Mouse (Mus musculus) limb, embryonic 12.5 days (tissue): ENCODE data around the gene Golga7b. TPM values are rescaled to one million over a fixed set of nuclear protein-coding genes. Genes with fewer than 3 reads are reported as not detected.

Experiments
- ATAC-seq: fragments of 200-750 bp; cut with Nextera tagmentation; 2 replicates; pipeline ENCODE4 v1.8.0; 2017; ENCODE audit warnings: low read depth, moderate TSS enrichment; ENCODE audit not compliant: insufficient number of reproducible peaks, insufficient read depth, low FRiP score, low TSS enrichment
- H3K27ac ChIP-seq: fragments of 300-500 bp; sonication (generic); 2 replicates; pipeline ENCODE4 v1.5.1; 2016; ENCODE audit warnings: mild to moderate bottlenecking, moderate library complexity
- H3K27me3 ChIP-seq: fragments of 300-500 bp; sonication (generic); 2 replicates; pipeline ENCODE4 v1.6.1; 2016; ENCODE audit warnings: mild to moderate bottlenecking, moderate library complexity
- H3K36me3 ChIP-seq: fragments of 300-500 bp; sonication (generic); 2 replicates; pipeline ENCODE4 v1.6.1; 2016; ENCODE audit warnings: mild to moderate bottlenecking, moderate library complexity
- H3K4me1 ChIP-seq: fragments of 300-500 bp; sonication (generic); replicated peaks from 2 replicates; pipeline ENCODE4 v1.6.1; 2016
- H3K4me2 ChIP-seq: fragments of 300-500 bp; sonication (generic); 2 replicates; pipeline ENCODE4 v1.6.1; 2016; ENCODE audit warnings: mild to moderate bottlenecking, moderate library complexity
- H3K4me3 ChIP-seq: fragments of 300-500 bp; sonication (generic); replicated peaks from 2 replicates; pipeline ENCODE4 v1.5.1; 2016; ENCODE audit warnings: mild to moderate bottlenecking
- H3K9ac ChIP-seq: fragments of 300-500 bp; sonication (generic); replicated peaks from 2 replicates; pipeline ENCODE4 v1.6.1; 2016; ENCODE audit warnings: mild to moderate bottlenecking, moderate library complexity
- H3K9me3 ChIP-seq: fragments of 300-500 bp; sonication (generic); 2 replicates; pipeline ENCODE4 v1.6.1; 2016; ENCODE audit warnings: mild to moderate bottlenecking, moderate library complexity
- WGBS: fragments of 180-500 bp; shearing (Covaris S2); methylation state at CpG from one replicate; pipeline ENCODE4 v1.1.7; 2016; 5-methylcytosine and 5-hydroxymethylcytosine counted together
- polyA plus RNA-seq: library from polyadenylated mRNA; unstranded; fragments of >200 nt; fragmentation: Nextera tagmentation; extraction: Ambion mirVana; gene quantifications from 2 replicates; pipeline ENCODE4 v1.2.1, GENCODE M21; 2016

The Golga7b gene
- polyA plus RNA-seq, 1 experiment from 2014 or later: 0.08 TPM

GRCm38 (mm10) chr19:42217374-42217763, 30.0 kb upstream of the Golga7b start:
- no peak overlapping the region for H3K4me2 ChIP-seq
- H3K9me3 ChIP-seq: no peaks in the 10 kb centered on the region; the same call in 1 of the 2 replicates
- no peaks in the 10 kb centered on the region for H3K36me3 ChIP-seq
- no peak for ATAC-seq
- 27% methylated on average over 2 of the region's 2 CpGs for WGBS
- no peaks in the 10 kb centered on the region for H3K4me1 ChIP-seq
- peaks cover 8% of the 10 kb centered on the region; the same call in 1 of the 2 replicates for H3K27me3 ChIP-seq
- H3K9ac ChIP-seq: no peak overlapping the region
- H3K27ac ChIP-seq: no peak overlapping the region
- no peak overlapping the region for H3K4me3 ChIP-seq

- Histone ChIP-seq H3K4me1 (no peaks in the 10 kb centered on the region), H3K9ac (no peak overlapping the region), H3K4me2 (no peak overlapping the region), H3K27ac (no peak overlapping the region), H3K36me3 (no peaks in the 10 kb centered on the region), H3K4me3 (no peak overlapping the region), H3K9me3 (no peaks in the 10 kb centered on the region), H3K27me3 (peaks cover 8% of the 10 kb centered on the region)
- 80% methylated on average over 10 of the region's 10 CpGs for WGBS
- no peak for ATAC-seq
Observed at GRCm38 (mm10) chr19:42226451-42226850, 20.9 kb upstream of the Golga7b start.

- H3K9ac ChIP-seq: no peak overlapping the region
- H3K4me1 ChIP-seq: no peaks in the 10 kb centered on the region
- 81% methylated on average over 17 of the region's 17 CpGs for WGBS
- no peak overlapping the region for H3K4me2 ChIP-seq
- no peak overlapping the region for H3K4me3 ChIP-seq
- no peaks in the 10 kb centered on the region for H3K9me3 ChIP-seq
- no peak overlapping the region for H3K27ac ChIP-seq
- H3K36me3 ChIP-seq: no peaks in the 10 kb centered on the region
- peaks cover 12% of the 10 kb centered on the region for H3K27me3 ChIP-seq
- no peak for ATAC-seq
Observed at GRCm38 (mm10) chr19:42229499-42230287, 17.7 kb upstream of the Golga7b start.

- 70% methylated on average over 5 of the region's 5 CpGs for WGBS
- no peak for ATAC-seq
- no peaks in the 10 kb centered on the region for H3K36me3 ChIP-seq
- no peak overlapping the region for H3K4me3 ChIP-seq
- no peaks in the 10 kb centered on the region for H3K9me3 ChIP-seq
- H3K9ac ChIP-seq: no peak overlapping the region
- H3K27me3 ChIP-seq: peaks cover 12% of the 10 kb centered on the region
- H3K4me2 ChIP-seq: no peak overlapping the region
- H3K27ac ChIP-seq: no peak overlapping the region
- no peaks in the 10 kb centered on the region for H3K4me1 ChIP-seq
Observed at GRCm38 (mm10) chr19:42230288-42230568, 17.1 kb upstream of the Golga7b start.

GRCm38 (mm10) chr19:42230986-42231385, 16.4 kb upstream of the Golga7b start:
- no peaks in the 10 kb centered on the region for H3K4me1 ChIP-seq
- no peak for ATAC-seq
- H3K9me3 ChIP-seq: no peaks in the 10 kb centered on the region
- H3K9ac ChIP-seq: no peak overlapping the region
- H3K36me3 ChIP-seq: no peaks in the 10 kb centered on the region
- 88% methylated on average over 13 of the region's 13 CpGs for WGBS
- no peak overlapping the region for H3K4me3 ChIP-seq
- no peak overlapping the region for H3K27ac ChIP-seq
- peaks cover 12% of the 10 kb centered on the region for H3K27me3 ChIP-seq
- no peak overlapping the region for H3K4me2 ChIP-seq

GRCm38 (mm10) chr19:42237602-42238340, 9.6 kb upstream of the Golga7b start:
- Histone ChIP-seq H3K4me2 (no peak overlapping the region), H3K27ac (no peak overlapping the region), H3K4me3 (no peak overlapping the region), H3K4me1 (peaks cover 5% of the 10 kb centered on the region; the same call in 1 of the 2 replicates), H3K36me3 (no peaks in the 10 kb centered on the region), H3K9me3 (no peaks in the 10 kb centered on the region), H3K9ac (no peak overlapping the region), H3K27me3 (no peaks in the 10 kb centered on the region)
- WGBS: 15% methylated on average over 4 of the region's 4 CpGs
- no peak for ATAC-seq

GRCm38 (mm10) chr19:42238341-42238715, 9.0 kb upstream of the Golga7b start:
- Histone ChIP-seq H3K4me1 (peaks cover 5% of the 10 kb centered on the region; the same call in 1 of the 2 replicates), H3K36me3 (no peaks in the 10 kb centered on the region), H3K4me3 (no peak overlapping the region), H3K9ac (no peak overlapping the region), H3K27me3 (no peaks in the 10 kb centered on the region), H3K4me2 (no peak overlapping the region), H3K27ac (no peak overlapping the region), H3K9me3 (no peaks in the 10 kb centered on the region)
- WGBS: 62% methylated on average over 7 of the region's 7 CpGs
- ATAC-seq: no peak

- H3K36me3 ChIP-seq: no peaks in the 10 kb centered on the region
- WGBS: 63% methylated on average over 8 of the region's 8 CpGs
- ATAC-seq: no peak
- H3K27me3 ChIP-seq: no peaks in the 10 kb centered on the region
- no peaks in the 10 kb centered on the region for H3K9me3 ChIP-seq
- no peak overlapping the region for H3K9ac ChIP-seq
- no peak overlapping the region for H3K4me3 ChIP-seq
- no peak overlapping the region for H3K4me2 ChIP-seq
- H3K27ac ChIP-seq: no peak overlapping the region
- H3K4me1 ChIP-seq: peaks cover 5% of the 10 kb centered on the region; the same call in 1 of the 2 replicates
Observed at GRCm38 (mm10) chr19:42240881-42241280, 6.5 kb upstream of the Golga7b start.

GRCm38 (mm10) chr19:42243401-42243800, 4.0 kb upstream of the Golga7b start:
- Histone ChIP-seq H3K4me1 (no peaks in the 10 kb centered on the region), H3K9ac (no peak overlapping the region), H3K27ac (no peak overlapping the region), H3K27me3 (peaks cover 3% of the 10 kb centered on the region; the same call in 1 of the 2 replicates), H3K9me3 (no peaks in the 10 kb centered on the region), H3K36me3 (no peaks in the 10 kb centered on the region), H3K4me2 (no peak overlapping the region), H3K4me3 (no peak overlapping the region)
- ATAC-seq: no peak
- 59% methylated on average over 3 of the region's 3 CpGs for WGBS

GRCm38 (mm10) chr19:42246626-42247025, 748 bp upstream of the Golga7b start:
- H3K36me3 ChIP-seq: no peaks in the 10 kb centered on the region
- no peak for ATAC-seq
- H3K4me2 ChIP-seq: no peak overlapping the region
- no peaks in the 10 kb centered on the region for H3K9me3 ChIP-seq
- no peak overlapping the region for H3K27ac ChIP-seq
- no peak overlapping the region for H3K4me3 ChIP-seq
- H3K9ac ChIP-seq: no peak overlapping the region
- 53% methylated on average over 5 of the region's 5 CpGs for WGBS
- peaks cover 3% of the 10 kb centered on the region; the same call in 1 of the 2 replicates for H3K27me3 ChIP-seq
- H3K4me1 ChIP-seq: no peaks in the 10 kb centered on the region

- Histone ChIP-seq H3K27ac (no peak overlapping the region), H3K4me3 (no peak overlapping the region), H3K9me3 (no peaks in the 10 kb centered on the region), H3K27me3 (peaks cover 25% of the 10 kb centered on the region), H3K9ac (no peak overlapping the region), H3K36me3 (no peaks in the 10 kb centered on the region), H3K4me2 (no peak overlapping the region), H3K4me1 (peaks cover under 1% of the 10 kb centered on the region; the same call in 1 of the 2 replicates)
- ATAC-seq: no peak
- 58% methylated on average over 11 of the region's 11 CpGs for WGBS
Observed at GRCm38 (mm10) chr19:42249976-42250914, 2.9 kb downstream of the Golga7b start.
